Mouse (Mus musculus) embryo, embryonic 11 days (tissue): ENCODE data around the gene Ror1.

Source experiments
- DNase-seq: peaks from one replicate; pipeline ENCODE4 v3.0.0-alpha.2; 2015

The Ror1 gene

DNA sequence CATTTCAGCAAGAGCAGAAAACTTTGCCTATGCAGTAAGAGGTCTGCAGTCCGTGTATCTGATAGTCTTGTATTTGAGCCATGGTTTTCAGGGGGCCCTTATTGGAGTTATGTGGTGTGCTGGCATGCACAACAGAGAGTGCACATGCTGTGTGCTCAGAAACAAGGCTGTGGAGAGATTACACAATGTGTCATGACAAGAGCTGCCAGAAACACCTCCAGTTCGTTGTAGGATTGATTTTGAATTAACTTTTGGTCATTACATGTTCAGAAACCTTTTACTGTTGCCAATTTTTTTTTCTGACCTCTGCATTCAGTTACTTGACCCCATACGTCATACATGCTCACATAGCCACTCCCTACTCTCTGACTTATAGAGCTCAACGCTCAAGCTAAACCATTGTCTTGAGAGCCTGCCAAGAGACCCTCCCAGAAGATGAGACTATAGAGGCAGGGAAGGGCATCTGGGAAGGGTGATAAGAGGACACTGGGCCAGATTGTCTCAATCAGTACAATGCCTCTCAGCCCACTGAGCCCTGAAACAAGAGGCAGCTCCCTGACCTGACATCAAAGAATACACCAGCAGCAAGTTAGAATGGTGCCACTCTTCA is 232.9 kb downstream of the Ror1 start:
- DNase-seq, result no peak

- DNase-seq, result no peak
Measured at GRCm38 (mm10) chr4:100335168-100335567, 239.6 kb downstream of the Ror1 start.

DNA sequence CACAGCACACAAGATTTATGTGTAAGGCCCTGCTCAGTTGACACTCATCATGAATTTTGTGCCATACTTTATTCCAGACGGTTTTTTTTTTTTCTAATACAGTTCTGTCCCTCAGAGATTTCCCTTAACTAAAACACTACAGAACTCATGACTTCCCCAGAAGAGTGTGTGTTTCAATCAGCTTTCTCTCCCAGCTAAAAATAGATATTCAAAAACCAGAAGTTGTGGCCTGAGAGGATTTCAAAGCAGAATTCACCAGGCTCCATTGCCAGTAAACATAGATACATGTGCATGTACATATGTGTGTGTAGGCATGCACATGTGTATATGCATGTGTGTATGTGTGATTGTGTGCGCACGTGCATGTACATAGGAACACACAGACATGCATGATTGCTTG is 252.2 kb downstream of the Ror1 start:
- DNase-seq, result no peak

DNA sequence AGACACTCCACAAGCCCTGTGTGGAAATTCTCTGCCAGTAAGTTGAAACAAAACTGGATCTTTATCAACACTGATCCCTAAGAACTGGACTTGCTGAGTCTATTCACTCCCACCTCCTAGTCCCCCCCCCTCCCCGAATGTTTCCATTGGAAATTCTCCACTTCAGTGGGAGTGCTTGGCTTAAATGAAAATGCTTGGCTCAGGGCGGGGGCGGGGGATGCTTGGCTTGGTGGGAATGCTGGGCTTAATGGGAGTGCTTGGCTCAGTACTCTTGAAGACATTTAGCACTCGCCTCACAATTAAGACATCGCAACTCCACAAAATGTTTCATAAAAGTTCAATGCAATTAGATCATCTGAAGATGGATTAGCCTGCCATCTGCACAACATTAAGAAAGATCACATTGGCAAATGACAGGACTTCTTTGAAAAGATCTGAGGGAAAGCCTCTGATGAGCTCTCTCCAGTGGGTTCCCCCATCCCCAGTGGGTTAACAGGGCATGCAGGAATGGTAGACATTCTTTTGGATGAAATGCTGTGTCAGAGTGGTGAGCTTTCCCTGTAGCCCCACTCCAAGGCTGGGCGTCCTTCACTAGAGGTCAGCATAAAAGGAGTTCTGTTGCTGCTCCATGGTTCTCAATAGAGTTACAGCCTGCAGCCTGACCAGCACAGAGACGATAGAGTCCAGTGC is 254.7 kb downstream of the Ror1 start:
- no peak for DNase-seq

- DNase-seq, result no peak
Measured at GRCm38 (mm10) chr4:100351797-100352290, 256.3 kb downstream of the Ror1 start.

- DNase-seq, result peak; percentile 48
Measured at GRCm38 (mm10) chr4:100355566-100355965, 260.0 kb downstream of the Ror1 start.

DNA sequence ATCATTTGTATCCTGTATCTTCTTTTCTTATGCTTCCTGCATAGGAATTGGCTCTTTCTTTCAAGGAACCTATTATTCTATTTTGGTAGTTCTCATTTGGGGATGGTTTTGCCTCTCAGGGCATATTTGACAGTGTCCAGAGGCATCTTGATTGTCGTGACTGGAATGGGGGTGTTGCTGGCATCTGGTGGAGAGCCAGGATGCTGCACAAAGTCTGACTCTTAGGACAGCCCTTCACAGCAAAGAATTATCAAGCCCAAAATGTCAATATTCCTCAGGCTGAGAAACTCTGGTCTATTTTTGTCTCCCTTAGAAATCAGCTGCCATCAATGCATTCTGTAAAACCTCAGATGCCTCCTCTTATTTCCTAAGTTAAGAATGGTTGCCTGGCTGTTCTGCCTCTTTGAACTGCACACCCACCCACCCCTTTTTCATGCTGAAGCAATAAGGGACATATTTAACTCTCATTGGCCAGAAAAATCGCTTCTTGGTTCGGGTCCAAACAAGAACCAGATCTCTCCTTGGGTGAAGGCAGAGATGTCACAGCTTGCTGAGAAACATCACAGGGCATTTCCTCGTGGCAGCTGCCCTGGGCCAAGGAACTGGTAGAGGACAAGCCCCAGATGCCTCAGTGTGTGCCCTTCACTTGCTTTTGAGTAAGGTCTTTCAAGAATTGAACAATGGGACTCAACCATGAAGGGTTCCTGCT is 262.4 kb downstream of the Ror1 start:
- no peak for DNase-seq

GRCm38 (mm10) chr4:100363666-100364065 is 268.1 kb downstream of the Ror1 start:
- no peak for DNase-seq

- no peak for DNase-seq
Measured at GRCm38 (mm10) chr4:100368691-100369090, 273.1 kb downstream of the Ror1 start.

GRCm38 (mm10) chr4:100369541-100370174 is 274.1 kb downstream of the Ror1 start:
- DNase-seq, result no peak

DNA sequence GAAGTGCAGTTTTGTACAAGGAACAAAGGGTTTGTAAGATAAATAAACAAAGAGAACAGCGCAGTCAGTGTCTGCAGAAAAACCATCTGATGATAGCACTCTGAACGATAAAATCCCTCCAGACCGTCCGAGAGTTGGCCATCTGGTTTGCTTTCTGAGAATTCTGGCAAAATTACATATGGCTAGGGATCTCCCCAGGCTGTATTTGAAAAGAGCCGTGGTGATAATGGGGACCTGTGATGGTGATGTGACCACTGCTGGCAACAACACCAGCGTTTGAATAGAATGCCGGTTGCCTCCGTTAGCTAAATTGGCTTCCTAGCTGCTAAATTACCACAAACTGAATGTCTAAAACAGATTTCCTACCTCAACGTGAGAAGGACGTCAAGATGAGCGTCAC is 277.2 kb downstream of the Ror1 start:
- no peak for DNase-seq

DNA sequence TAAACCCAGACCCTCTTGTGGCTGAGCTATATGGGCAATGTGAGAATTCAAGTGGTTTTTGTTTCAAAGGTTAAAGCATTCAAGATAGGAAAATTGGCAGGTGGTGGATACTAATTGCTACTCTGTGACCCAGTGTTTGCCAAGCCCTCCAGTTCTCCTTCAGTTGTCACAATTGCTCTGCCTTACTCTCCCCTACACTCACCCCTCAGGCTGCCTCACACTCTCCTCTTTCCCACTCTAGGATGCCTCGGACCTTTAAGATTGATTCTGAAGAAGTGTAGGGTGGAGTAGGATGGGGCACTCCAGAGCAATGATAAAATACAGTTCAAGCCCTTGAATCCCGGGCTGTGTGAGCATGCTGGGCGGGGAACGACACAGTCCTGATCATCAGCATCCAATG is 278.2 kb downstream of the Ror1 start:
- no peak for DNase-seq

DNA sequence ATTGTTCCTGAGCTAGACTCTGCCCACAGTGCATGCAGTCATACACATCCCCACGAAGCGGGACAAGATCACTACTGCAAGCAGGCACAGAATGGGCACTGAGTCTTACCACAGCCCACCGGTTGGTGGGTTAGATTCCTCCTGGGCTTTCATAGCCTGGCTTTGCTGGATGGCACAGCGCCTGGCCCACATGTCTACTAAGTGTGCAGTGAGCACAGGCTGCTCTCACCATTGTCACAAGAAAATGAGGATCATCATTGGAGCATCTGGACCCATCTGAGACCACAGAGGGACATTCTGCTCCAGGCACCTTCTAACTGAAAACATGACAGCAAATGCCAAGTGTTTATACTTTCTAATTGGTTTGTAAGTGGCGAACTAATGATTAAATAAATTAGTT is 279.7 kb downstream of the Ror1 start:
- no peak for DNase-seq

DNA sequence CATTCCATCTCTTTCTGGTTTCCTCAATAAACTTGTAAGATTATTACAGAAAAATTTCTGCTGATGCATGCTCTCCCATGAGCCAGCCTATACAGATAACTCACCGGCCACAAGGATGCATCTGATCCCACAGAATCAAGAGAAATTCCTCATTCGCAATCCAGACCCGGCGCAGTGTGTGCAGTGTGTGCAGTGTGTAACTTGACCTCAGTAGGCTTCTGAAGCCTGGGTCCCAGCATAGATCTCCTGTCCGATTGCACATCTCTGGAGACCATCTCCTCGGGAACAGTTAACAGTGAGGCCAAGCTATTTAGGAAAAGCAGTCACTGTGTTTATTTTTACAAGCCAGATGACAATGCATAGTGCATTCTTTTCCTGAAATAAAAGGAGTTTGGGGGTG is 280.6 kb downstream of the Ror1 start:
- DNase-seq, result peak; percentile 43

DNA sequence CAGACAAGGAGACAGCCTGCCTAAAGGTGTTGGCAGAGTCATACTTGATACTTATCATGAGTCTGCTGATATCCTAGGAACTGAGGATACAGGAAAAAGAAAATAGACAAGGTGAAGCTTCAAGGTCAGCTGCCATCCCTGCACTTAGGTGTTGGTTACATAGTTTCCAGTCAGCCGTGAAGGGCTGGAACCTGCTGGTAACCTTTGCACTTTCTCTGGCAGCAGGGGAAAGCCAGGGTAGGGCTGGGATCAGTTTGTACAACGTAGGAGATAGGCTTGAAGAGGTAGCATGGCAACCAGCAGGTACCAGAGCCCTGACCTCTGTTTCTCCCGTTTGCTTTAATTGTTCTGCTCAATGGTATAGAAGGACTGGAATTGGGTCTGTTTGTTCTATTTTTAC is 281.6 kb downstream of the Ror1 start:
- DNase-seq, result no peak

- DNase-seq, result no peak
Measured at GRCm38 (mm10) chr4:100377996-100378395, 282.4 kb downstream of the Ror1 start.

- no peak for DNase-seq
Measured at GRCm38 (mm10) chr4:100381760-100382159, 286.2 kb downstream of the Ror1 start.

- no peak for DNase-seq
Measured at GRCm38 (mm10) chr4:100386272-100386988, 290.8 kb downstream of the Ror1 start.

- no peak for DNase-seq
Measured at GRCm38 (mm10) chr4:100390436-100390835, 294.8 kb downstream of the Ror1 start.

DNA sequence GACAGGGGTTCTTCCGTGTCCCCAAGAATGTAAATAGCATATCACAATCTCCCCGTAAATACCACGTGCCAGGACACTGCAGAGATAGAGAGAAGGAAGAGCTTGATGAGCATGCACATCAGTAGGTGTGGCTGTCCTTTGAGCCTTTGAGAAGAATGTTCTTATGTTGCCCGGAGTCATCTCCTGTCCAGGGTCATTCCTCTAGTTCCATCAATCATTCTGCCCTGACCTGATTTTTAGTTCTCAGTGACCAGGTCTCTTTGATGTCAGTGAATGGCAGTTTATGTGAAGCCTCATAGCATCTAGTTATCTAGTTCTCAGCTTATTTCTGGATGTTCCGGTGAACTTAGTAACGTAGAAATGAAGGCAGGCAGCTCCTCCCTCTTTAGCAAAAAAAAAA is 295.4 kb downstream of the Ror1 start:
- no peak for DNase-seq

DNA sequence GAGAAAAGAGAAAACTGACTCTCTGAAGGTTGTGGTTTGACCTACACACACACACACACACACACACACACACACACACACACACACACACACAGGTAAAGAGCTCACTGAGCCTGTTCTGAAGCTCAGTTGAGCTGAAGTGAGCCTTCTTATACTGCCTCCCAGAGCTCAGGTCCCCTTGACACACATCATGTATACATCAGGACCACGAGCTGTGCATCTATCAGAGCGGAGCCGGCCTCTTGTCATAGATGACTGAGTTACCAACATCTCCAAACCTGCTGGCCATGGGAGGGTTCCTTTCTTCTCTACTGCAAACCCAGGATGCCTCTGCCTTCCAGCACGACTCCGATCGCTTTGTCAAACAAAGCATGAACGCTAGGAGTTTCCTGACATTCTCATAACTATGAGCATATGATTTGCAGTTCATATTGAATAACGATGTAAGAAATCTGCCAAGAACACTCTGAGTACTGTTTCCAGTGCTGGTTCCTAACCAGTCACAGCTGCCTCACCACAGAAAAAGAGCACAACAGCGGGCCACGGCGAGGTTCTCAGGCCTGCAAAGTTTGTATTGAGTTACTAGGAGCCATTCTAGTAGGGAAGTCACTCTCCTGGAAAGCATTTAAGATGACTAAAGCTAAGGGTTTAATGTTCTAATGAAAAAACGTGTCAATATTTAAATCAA is 297.9 kb downstream of the Ror1 start:
- DNase-seq, result no peak

GRCm38 (mm10) chr4:100395407-100395806 is 299.8 kb downstream of the Ror1 start:
- DNase-seq, result no peak
